Mouse (Mus musculus) left cerebral cortex, postnatal 14 days (tissue): Measurements from ENCODE around the gene Cyp4a30b. TPM values are rescaled to one million over a fixed set of nuclear protein-coding genes. Genes with fewer than 3 reads are reported as not detected.
A peak's percentile ranks its signal among the peaks of the same experiment; 100 is the strongest.
"Not testable (repeated sequence)": the region's sequence is repeated elsewhere in the genome, so short reads cannot be mapped to it uniquely, and the experiment has no call there.

Experiments used
- DNase-seq, 2 experiments: peaks; one replicate each; pipeline ENCODE4 v3.0.0; 2021 to 2022; ENCODE audit warnings: low spot score in 2 of 2, mixed read lengths in 1 of 2
- intact Hi-C: fragments of 180-260 bp; cut with DNase I; formaldehyde crosslinking; loops from one replicate; pipeline ENCODE4 v1.15.1; 2025
- long read RNA-seq, 2 experiments: library from polyadenylated mRNA; stranded (forward); transcript quantifications; one replicate each; pipeline ENCODE4 v2.0.0; 2021
- total RNA-seq, 2 experiments: library from RNA; stranded (reverse); gene quantifications; 2 replicates each; pipeline ENCODE4 v1.2.3; 2021

The Cyp4a30b gene
- total RNA-seq, result not detected
- long read RNA-seq, experiment 1, result 0 reads
- long read RNA-seq, experiment 2, result 0 reads

DNA sequence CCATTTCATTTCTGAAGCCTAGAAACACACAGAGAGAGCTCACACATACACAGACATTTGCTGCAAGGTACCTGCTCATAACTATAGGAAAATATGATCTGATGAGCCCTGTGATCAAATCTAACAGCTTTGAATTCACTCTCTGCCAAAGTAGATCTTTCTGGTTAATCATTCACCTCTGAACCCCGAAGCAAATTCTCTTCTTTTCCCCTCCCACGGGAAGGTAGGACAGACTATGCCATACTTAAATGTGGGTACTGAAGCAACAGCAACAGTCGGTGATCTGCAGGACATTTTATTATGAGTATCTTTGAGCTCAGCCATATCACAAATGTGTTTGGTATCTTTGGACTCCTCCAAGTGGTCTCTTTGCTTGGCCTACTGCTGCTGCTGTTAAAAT lies at the start of gene Cyp4a30b:
Gene Cyp4a30b, plus strand, starts transcription at position 301 of the 400 bp plus-strand sequence.
- intact Hi-C loops, result no loop called here
- no peak for DNase-seq

DNA sequence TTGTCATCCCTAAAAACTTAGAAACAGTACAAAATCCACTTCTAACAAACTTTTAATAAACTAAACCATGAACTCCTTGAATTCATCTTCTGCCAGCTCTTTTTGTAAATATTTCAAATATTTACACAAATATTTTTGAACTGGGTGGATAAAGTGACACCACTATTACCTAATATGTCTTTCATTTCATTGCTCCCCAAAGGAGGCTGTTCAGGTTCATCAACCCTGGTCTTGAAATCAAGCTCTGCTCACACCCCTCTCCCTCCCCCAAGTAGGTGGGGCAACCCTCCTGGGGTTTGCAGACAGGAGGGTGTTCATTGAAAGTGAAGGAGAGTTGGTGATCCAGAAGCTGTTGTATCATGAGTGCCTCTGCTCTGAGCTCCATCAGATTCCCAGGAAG lies 41.1 kb upstream of the Cyp4a30b start, which contains the start of gene Cyp4a12b:
Gene Cyp4a12b, plus strand, starts transcription at position 301 of the 400 bp plus-strand sequence.
- intact Hi-C loops, DNase-seq: not testable (repeated sequence)

DNA sequence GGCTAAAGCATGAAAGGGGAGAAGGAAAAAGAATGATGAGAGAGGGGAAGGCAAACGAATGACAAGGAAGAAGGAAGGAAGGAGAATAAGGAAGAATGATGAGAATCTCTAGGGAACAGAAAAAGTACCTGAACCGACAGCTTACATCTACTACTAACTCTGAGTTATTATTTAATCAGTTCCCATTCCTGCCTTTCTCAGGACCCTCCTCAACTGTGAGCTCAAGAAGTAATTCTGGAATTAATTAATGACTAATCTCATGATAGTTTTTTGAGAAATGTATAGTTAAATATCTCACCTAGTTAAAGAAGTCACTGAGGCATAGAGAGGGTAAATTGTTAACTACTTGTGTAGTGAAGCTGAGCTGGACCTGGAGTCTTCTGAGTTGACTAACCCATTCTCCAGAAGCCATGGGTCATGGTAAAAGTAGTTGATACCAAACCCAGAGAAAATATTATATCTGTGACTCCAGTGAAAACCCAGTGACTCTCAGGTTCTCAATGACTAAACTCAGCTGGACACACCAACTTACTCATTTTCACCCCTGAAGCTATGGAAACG lies 1.7 kb upstream of the Cyp4a30b start:
- no peak for DNase-seq
- intact Hi-C loops, result no loop called here

GRCm38 (mm10) chr4:115473585-115473984 lies 21.2 kb downstream of the Cyp4a30b start:
- intact Hi-C loops, DNase-seq: not testable (repeated sequence)

DNA sequence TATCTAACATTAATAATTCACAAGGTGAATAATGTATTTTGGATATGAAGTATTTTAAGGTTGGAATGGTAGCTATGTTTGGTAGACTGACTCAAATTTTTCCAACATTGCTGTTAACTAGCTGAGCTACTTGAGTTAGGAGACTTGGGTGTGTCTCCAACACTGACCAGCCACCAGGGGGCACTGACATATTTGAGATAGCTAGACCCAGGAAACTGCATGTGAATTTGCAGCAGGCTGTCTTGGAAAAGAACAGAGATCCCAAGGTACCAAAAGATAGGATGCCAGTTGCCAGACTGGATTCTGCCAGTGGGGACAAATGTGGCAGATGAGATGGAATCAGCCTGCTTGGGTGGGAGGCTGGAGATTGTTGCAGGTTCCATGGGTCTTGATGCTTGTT lies 23.6 kb downstream of the Cyp4a30b start:
- DNase-seq, result peak in 1 of 2 experiments; percentile 4

GRCm38 (mm10) chr4:115481006-115481652 lies 28.7 kb downstream of the Cyp4a30b start:
- DNase-seq, result peak in 1 of 2 experiments; percentile 2

More for the DNA sequence above, 23.6 kb downstream of the Cyp4a30b start:
- intact Hi-C loops, result not testable (repeated sequence)

GRCm38 (mm10) chr4:115496001-115496400 lies 43.6 kb downstream of the Cyp4a30b start, which contains the start of gene Cyp4a14:
TSS of gene Cyp4a14 (minus strand) at chr4:115496142.
- no peak for DNase-seq
- intact Hi-C loops, result no loop called here

More at GRCm38 (mm10) chr4:115481006-115481652, 28.7 kb downstream of the Cyp4a30b start:
- intact Hi-C loops, result loop anchor here (5.0 kb wide), 1 partner anchor 226 kb away; no protein-coding TSS in a partner anchor

GRCm38 (mm10) chr4:115497466-115497865 lies 45.1 kb downstream of the Cyp4a30b start:
- intact Hi-C loops, result no loop called here

GRCm38 (mm10) chr4:115513964-115514363 lies 61.6 kb downstream of the Cyp4a30b start:
- DNase-seq, intact Hi-C loops: not testable (repeated sequence)

More at GRCm38 (mm10) chr4:115497466-115497865, 45.1 kb downstream of the Cyp4a30b start:
- no peak for DNase-seq

GRCm38 (mm10) chr4:115518000-115518399 lies 65.6 kb downstream of the Cyp4a30b start, which contains the start of gene Cyp4a10:
TSS of gene Cyp4a10 (plus strand) at chr4:115518264.
- intact Hi-C loops, DNase-seq: not testable (repeated sequence)

GRCm38 (mm10) chr4:115519444-115519843 lies 67.0 kb downstream of the Cyp4a30b start:
- intact Hi-C loops, result no loop called here
- no peak for DNase-seq

Other genes starting within 250 kb of the Cyp4a30b start
- gene Cyp4a29, start 210.5 kb upstream of the Cyp4a30b start, total RNA-seq, result not detected
- not detected for gene Cyp4a12a, start 153.6 kb upstream of the Cyp4a30b start, total RNA-seq
- gene Cyp4a12b, start 41.0 kb upstream of the Cyp4a30b start, total RNA-seq, result under 1 TPM in 1 of 2 experiments, not detected in 1; 0.13 TPM
- gene Cyp4a14, start 43.5 kb downstream of the Cyp4a30b start, total RNA-seq, result not detected
- gene Cyp4a10, start 65.7 kb downstream of the Cyp4a30b start, total RNA-seq, result not detected
- gene Cyp4a31, start 111.0 kb downstream of the Cyp4a30b start, total RNA-seq, result not detected
- gene Cyp4a32, start 148.4 kb downstream of the Cyp4a30b start, total RNA-seq, result not detected
- gene Cyp4b1, start 195.1 kb downstream of the Cyp4a30b start, total RNA-seq, result 1 to 10 TPM; 2.7 TPM